Mouse (Mus musculus): ENCODE data around the gene Wasf2. TPM values are rescaled to one million over a fixed set of nuclear protein-coding genes. Genes with fewer than 3 reads are reported as not detected.

Wasf2 gene
- polyA plus RNA-seq, 1 experiment = 45.7 TPM

GRCm38 (mm10) chr4:133087177-133087714 lies 43.1 kb upstream of the Wasf2 start:
- H3K4me3 ChIP-seq (ENCODE audit: insufficient read depth, low read depth, low read length) = no peak overlapping the region
- peak overlapping the region; percentile 12; the same call in 1 of the 2 replicates for H3K27ac ChIP-seq (ENCODE audit: insufficient read depth, low read depth, low read length)
- peaks cover 37% of the 10 kb centered on the region for H3K4me1 ChIP-seq (ENCODE audit: control insufficient read depth, insufficient read depth, low read length)
- H3K27me3 ChIP-seq (replicated peaks; ENCODE audit: control insufficient read depth, insufficient read depth, low read length) = no peaks in the 10 kb centered on the region
- DNase-seq = no peak
- TF ChIP-seq CTCF (conservative IDR thresholded peaks at IDR 0.05; ENCODE audit: insufficient read depth, insufficient read length, low read depth, low read length) = no peak
- no peak for TF ChIP-seq POLR2A (IDR thresholded peaks at IDR 0.05; ENCODE audit: low read depth, low read length)
- WGBS = 78% methylated on average over 6 of the region's 6 CpGs
- no peaks in the 10 kb centered on the region for H3K36me3 ChIP-seq (ENCODE audit: control insufficient read depth, insufficient read depth, low read length)

- H3K4me3 ChIP-seq (ENCODE audit: insufficient read depth, low read depth, low read length) = no peak overlapping the region
- peak overlapping the region; percentile 12; the same call in 1 of the 2 replicates for H3K27ac ChIP-seq (ENCODE audit: insufficient read depth, low read depth, low read length)
- 21% methylated on average over 8 of the region's 8 CpGs for WGBS
- TF ChIP-seq CTCF (conservative IDR thresholded peaks at IDR 0.05; ENCODE audit: insufficient read depth, insufficient read length, low read depth, low read length) (no peak), POLR2A (IDR thresholded peaks at IDR 0.05; ENCODE audit: low read depth, low read length) (no peak)
- H3K36me3 ChIP-seq (ENCODE audit: control insufficient read depth, insufficient read depth, low read length) = no peaks in the 10 kb centered on the region
- peaks cover 41% of the 10 kb centered on the region for H3K4me1 ChIP-seq (ENCODE audit: control insufficient read depth, insufficient read depth, low read length)
- peak; percentile 53 for DNase-seq
- H3K27me3 ChIP-seq (replicated peaks; ENCODE audit: control insufficient read depth, insufficient read depth, low read length) = no peaks in the 10 kb centered on the region
Observed at GRCm38 (mm10) chr4:133087835-133088234, 42.5 kb upstream of the Wasf2 start.

GRCm38 (mm10) chr4:133089319-133089718 lies 41.0 kb upstream of the Wasf2 start:
- TF ChIP-seq CTCF (conservative IDR thresholded peaks at IDR 0.05; ENCODE audit: insufficient read depth, insufficient read length, low read depth, low read length) (no peak), POLR2A (IDR thresholded peaks at IDR 0.05; ENCODE audit: low read depth, low read length) (no peak)
- no peak for DNase-seq
- Histone ChIP-seq H3K36me3 (ENCODE audit: control insufficient read depth, insufficient read depth, low read length) (no peaks in the 10 kb centered on the region), H3K4me1 (ENCODE audit: control insufficient read depth, insufficient read depth, low read length) (peaks cover 49% of the 10 kb centered on the region), H3K27me3 (replicated peaks; ENCODE audit: control insufficient read depth, insufficient read depth, low read length) (no peaks in the 10 kb centered on the region), H3K27ac (ENCODE audit: insufficient read depth, low read depth, low read length) (no peak overlapping the region), H3K4me3 (ENCODE audit: insufficient read depth, low read depth, low read length) (no peak overlapping the region)
- whole genome bisulfite sequencing = 51% methylated on average over 9 of the region's 9 CpGs

GRCm38 (mm10) chr4:133089802-133090201 lies 40.5 kb upstream of the Wasf2 start:
- TF ChIP-seq CTCF (conservative IDR thresholded peaks at IDR 0.05; ENCODE audit: insufficient read depth, insufficient read length, low read depth, low read length) = no peak
- TF ChIP-seq POLR2A (IDR thresholded peaks at IDR 0.05; ENCODE audit: low read depth, low read length) = no peak
- DNase-seq = no peak
- Histone ChIP-seq H3K27me3 (replicated peaks; ENCODE audit: control insufficient read depth, insufficient read depth, low read length) (no peaks in the 10 kb centered on the region), H3K4me1 (ENCODE audit: control insufficient read depth, insufficient read depth, low read length) (peaks cover 48% of the 10 kb centered on the region), H3K27ac (ENCODE audit: insufficient read depth, low read depth, low read length) (no peak overlapping the region), H3K4me3 (ENCODE audit: insufficient read depth, low read depth, low read length) (no peak overlapping the region), H3K36me3 (ENCODE audit: control insufficient read depth, insufficient read depth, low read length) (no peaks in the 10 kb centered on the region)
- 71% methylated on average over 4 of the region's 4 CpGs for WGBS

DNA sequence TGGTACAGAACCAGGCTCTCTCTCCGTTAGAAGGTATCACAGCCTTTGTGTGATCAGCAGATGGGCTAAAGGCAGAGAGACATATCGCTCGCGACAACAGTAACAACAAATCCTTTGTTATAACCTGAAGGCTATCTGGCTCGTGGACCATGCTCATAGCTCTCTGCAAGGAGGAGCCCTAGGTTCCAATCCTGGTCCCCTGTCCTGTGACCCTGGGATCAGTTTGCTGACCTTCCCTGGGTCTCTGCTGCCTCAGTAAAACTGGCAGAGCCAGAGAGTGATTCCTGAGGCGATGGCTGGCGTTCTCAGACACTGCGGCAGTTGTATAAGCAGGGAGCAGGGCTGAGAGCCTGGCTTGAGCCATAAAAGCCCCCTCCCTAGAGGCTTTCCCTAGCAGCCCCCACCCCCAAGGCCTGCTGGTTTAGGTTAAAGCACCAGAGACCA lies 40.0 kb upstream of the Wasf2 start:
- Histone ChIP-seq H3K4me1 (ENCODE audit: control insufficient read depth, insufficient read depth, low read length) (peaks cover 48% of the 10 kb centered on the region), H3K27ac (ENCODE audit: insufficient read depth, low read depth, low read length) (no peak overlapping the region)
- 43% methylated on average over 8 of the region's 8 CpGs for WGBS

GRCm38 (mm10) chr4:133090720-133091458 lies 39.4 kb upstream of the Wasf2 start:
- WGBS = 31% methylated on average over 18 of the region's 18 CpGs
- H3K4me1 ChIP-seq (ENCODE audit: control insufficient read depth, insufficient read depth, low read length) = peaks cover 49% of the 10 kb centered on the region
- H3K4me3 ChIP-seq (ENCODE audit: insufficient read depth, low read depth, low read length) = no peak overlapping the region
- H3K27me3 ChIP-seq (replicated peaks; ENCODE audit: control insufficient read depth, insufficient read depth, low read length) = no peaks in the 10 kb centered on the region
- DNase-seq = peak; percentile 61
- TF ChIP-seq POLR2A (IDR thresholded peaks at IDR 0.05; ENCODE audit: low read depth, low read length) = no peak
- TF ChIP-seq CTCF (conservative IDR thresholded peaks at IDR 0.05; ENCODE audit: insufficient read depth, insufficient read length, low read depth, low read length) = no peak
- no peaks in the 10 kb centered on the region for H3K36me3 ChIP-seq (ENCODE audit: control insufficient read depth, insufficient read depth, low read length)
- no peak overlapping the region for H3K27ac ChIP-seq (ENCODE audit: insufficient read depth, low read depth, low read length)

More for the DNA sequence above, 40.0 kb upstream of the Wasf2 start:
- Histone ChIP-seq H3K36me3 (ENCODE audit: control insufficient read depth, insufficient read depth, low read length) (no peaks in the 10 kb centered on the region), H3K27me3 (replicated peaks; ENCODE audit: control insufficient read depth, insufficient read depth, low read length) (no peaks in the 10 kb centered on the region), H3K4me3 (ENCODE audit: insufficient read depth, low read depth, low read length) (no peak overlapping the region)
- DNase-seq = no peak
- TF ChIP-seq POLR2A (IDR thresholded peaks at IDR 0.05; ENCODE audit: low read depth, low read length) (no peak), CTCF (conservative IDR thresholded peaks at IDR 0.05; ENCODE audit: insufficient read depth, insufficient read length, low read depth, low read length) (no peak)

DNA sequence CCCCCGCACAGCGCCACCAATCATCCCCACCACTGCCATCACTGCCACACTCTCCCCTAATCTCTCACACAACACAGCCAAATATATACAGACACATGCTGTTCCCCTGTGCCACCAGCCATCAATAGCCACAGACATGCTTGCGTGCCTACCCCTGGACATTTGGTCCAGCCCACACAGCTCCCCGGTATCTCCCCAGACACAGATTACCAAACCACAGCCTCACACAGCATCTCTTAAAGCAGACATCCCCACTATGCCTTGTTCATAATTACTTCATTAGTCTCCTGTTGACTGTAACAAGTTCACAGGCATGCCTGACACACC lies 38.9 kb upstream of the Wasf2 start:
- no peak for DNase-seq
- 83% methylated on average over 4 of the region's 4 CpGs for WGBS
- no peak overlapping the region for H3K27ac ChIP-seq (ENCODE audit: insufficient read depth, low read depth, low read length)
- no peak overlapping the region for H3K4me3 ChIP-seq (ENCODE audit: insufficient read depth, low read depth, low read length)
- peaks cover 49% of the 10 kb centered on the region for H3K4me1 ChIP-seq (ENCODE audit: control insufficient read depth, insufficient read depth, low read length)
- H3K36me3 ChIP-seq (ENCODE audit: control insufficient read depth, insufficient read depth, low read length) = no peaks in the 10 kb centered on the region
- TF ChIP-seq CTCF (conservative IDR thresholded peaks at IDR 0.05; ENCODE audit: insufficient read depth, insufficient read length, low read depth, low read length) (no peak), POLR2A (IDR thresholded peaks at IDR 0.05; ENCODE audit: low read depth, low read length) (no peak)
- H3K27me3 ChIP-seq (replicated peaks; ENCODE audit: control insufficient read depth, insufficient read depth, low read length) = no peaks in the 10 kb centered on the region
